Mouse (Mus musculus): ENCODE data around the gene Zbtb5. TPM values are rescaled to one million over a fixed set of nuclear protein-coding genes. Genes with fewer than 3 reads are reported as not detected.
A peak's percentile ranks its signal among the peaks of the same experiment; 100 is the strongest.
"Not testable (repeated sequence)": the region's sequence is repeated elsewhere in the genome, so short reads cannot be mapped to it uniquely, and the experiment has no call there.

Gene Zbtb5
- polyA plus RNA-seq, 1 experiment from 2014 or later = 21.5 TPM

DNA sequence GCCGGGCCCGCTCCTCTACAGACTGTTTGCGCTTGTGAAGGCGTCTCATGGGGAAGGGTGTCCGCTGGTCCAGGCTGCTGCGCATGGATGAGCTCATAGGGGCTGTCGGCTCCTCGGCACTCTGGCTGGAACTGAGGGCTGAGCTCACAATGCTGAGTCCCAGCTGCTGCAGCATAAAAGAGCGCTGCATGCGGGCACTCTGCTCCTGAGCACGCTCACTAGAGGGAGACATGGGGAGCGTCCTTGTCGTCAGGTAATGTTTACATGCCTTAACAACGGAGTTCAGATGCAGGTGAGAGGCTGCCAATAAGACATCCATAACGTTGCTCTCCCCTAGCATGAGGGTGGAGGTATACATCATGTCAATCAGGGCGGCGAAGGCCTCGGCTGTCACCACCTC, 17.4 kb downstream of the Zbtb5 start:
- Histone ChIP-seq H3K4me1 (0 out of 2 replicates have a peak, but pooled peaks cover 3% of the 10 kb centered on the region), H3K27me3 (ENCODE audit: insufficient read depth, poor library complexity, severe bottlenecking) (no peaks in the 10 kb centered on the region), H3K36me3 (peaks cover 43% of the 10 kb centered on the region), H3K4me3 (no peak overlapping the region), H3K27ac (peak overlapping the region; percentile 23; the same call in 1 of the 2 replicates), H3K9me3 (no peaks in the 10 kb centered on the region)
- DNase-seq (ENCODE audit: low spot score) = no peak
- 80% methylated on average over 18 of the region's 18 CpGs for WGBS

DNA sequence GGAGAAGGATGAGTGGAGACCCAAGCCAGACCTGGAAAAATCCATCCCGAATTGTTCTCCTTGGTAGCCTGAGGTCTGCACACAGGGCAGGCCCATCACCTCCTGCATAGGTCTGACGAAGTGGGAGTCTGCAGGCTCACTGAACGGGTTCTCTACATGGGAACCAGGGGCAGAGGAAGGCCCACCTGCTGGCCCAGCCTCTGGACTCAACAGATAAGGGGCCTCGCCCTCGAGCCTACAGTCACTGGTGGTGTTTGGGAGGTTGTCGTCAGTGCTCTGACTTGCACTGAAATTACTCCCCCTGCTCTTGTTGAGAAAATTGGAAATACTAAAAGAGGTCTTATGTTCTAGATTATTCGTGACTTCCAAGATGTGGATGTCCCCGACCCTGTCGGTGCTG, 18.4 kb downstream of the Zbtb5 start:
- WGBS = 81% methylated on average over 9 of the region's 9 CpGs
- H3K36me3 ChIP-seq = peaks cover 52% of the 10 kb centered on the region
- H3K4me1 ChIP-seq = 0 out of 2 replicates have a peak, but pooled peaks cover 5% of the 10 kb centered on the region
- H3K27me3 ChIP-seq (ENCODE audit: insufficient read depth, poor library complexity, severe bottlenecking) = no peaks in the 10 kb centered on the region
- no peak overlapping the region for H3K4me3 ChIP-seq
- peak; percentile 93 for DNase-seq (ENCODE audit: low spot score)
- 0 out of 2 replicates have a peak overlapping the region, but pooled peaks have one; percentile 39 for H3K27ac ChIP-seq
- H3K9me3 ChIP-seq = no peaks in the 10 kb centered on the region

DNA sequence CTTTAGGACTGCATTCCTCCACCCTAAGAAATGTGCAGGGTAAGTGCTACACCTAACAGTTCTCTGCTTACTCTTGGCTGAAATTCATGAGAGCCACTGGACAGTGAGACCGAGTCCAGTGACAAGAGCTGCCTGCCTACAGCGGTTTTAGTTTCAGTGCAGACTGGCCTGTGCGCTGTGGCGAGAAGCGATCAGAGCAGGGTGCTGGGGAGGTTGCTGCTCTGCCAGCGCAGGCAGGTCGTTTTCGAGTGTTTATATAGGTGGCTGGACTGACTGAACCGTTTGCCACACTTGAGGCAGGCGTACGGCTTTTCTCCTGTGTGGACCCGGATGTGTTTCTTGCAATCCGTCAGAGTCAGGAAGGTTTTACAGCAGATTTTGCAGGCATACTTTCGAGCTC, 19.0 kb downstream of the Zbtb5 start:
- H3K9me3 ChIP-seq; DNase-seq (ENCODE audit: low spot score); H3K4me3 ChIP-seq; H3K27ac ChIP-seq; H3K27me3 ChIP-seq (ENCODE audit: insufficient read depth, poor library complexity, severe bottlenecking); H3K4me1 ChIP-seq: not testable (repeated sequence)
- WGBS = 87% methylated on average over 14 of the region's 14 CpGs
- H3K36me3 ChIP-seq = peaks cover 59% of the 10 kb centered on the region

DNA sequence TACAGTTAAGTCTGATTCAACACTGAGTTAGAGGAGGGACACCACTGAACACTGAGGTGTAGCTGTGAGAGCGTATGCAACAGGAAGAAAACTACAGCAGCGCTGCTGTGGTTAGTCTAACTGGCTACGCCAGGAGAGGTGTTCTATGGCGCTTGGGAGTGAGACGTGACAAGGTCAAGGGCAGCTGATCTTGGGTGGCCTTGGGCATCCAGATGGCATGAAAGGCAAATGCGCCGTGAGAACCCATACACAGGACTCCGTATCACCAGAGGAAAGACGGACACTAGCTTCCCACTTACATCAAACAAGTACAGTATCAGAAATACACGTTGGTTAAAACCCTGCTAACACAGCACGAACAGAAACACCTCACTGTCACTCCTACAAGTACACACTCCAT, 19.9 kb downstream of the Zbtb5 start:
- H3K4me3 ChIP-seq; H3K9me3 ChIP-seq; H3K4me1 ChIP-seq; H3K27me3 ChIP-seq (ENCODE audit: insufficient read depth, poor library complexity, severe bottlenecking); DNase-seq (ENCODE audit: low spot score); H3K27ac ChIP-seq: not testable (repeated sequence)
- H3K36me3 ChIP-seq = peaks cover 66% of the 10 kb centered on the region
- WGBS = 93% methylated on average over 11 of the region's 11 CpGs

DNA sequence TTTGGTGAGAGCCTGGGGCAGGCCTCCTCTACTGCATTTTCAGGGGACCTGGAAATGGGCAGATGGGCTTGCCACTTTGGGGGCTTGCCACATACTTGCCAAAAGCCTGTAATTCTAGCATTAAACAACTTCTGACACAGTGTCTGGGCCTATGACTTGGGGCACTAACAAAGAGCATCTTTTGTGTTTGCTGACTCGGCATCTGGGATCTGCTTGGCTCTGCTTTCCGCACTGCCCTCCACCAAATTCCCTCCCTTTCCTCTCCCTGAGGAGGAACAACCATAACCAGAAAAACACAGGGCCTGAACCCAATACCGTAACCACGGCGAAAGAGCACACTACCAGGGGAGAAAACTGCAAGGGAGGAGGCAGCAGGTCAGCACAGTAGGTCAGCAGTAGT, 21.7 kb downstream of the Zbtb5 start:
- DNase-seq (ENCODE audit: low spot score) = no peak
- Histone ChIP-seq H3K36me3 (peaks cover 84% of the 10 kb centered on the region), H3K4me1 (0 out of 2 replicates have a peak, but pooled peaks cover 2% of the 10 kb centered on the region), H3K27me3 (ENCODE audit: insufficient read depth, poor library complexity, severe bottlenecking) (no peaks in the 10 kb centered on the region), H3K9me3 (no peaks in the 10 kb centered on the region), H3K27ac (no peak overlapping the region), H3K4me3 (no peak overlapping the region)
- WGBS = 83% methylated on average over 5 of the region's 5 CpGs

DNA sequence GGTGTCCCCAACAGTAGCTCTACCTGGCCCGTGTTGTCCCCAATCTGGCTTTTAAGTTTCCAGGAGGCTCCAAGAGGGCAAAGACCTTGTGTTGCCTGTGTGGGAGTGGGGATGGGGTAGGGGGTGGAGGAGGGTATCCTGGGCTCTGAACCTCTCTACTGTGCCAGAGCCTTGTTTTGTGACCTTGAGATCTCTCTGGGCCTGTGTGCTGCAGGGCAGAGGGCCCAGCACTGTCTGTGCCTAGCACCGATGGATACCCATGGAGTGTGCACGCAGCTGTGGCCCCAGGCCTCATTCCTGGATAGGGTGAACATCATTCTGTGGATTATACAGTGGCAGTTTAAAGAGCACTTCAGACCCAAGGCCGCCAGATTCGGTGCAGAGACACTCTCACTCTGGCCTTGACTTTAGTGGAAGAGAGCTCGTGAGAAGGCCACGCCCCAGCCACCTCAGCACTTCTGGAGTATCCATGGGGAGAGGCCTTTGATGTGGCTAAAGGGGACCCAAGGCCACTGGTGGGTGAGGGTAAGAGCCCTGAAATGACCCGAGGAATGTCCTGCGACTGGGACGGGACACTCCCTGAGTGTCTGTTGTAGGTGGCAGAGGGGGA, 29.0 kb downstream of the Zbtb5 start:
- Histone ChIP-seq H3K9me3 (no peaks in the 10 kb centered on the region), H3K27ac (peak overlapping the region; percentile 17), H3K4me3 (peak overlapping the region; percentile 88), H3K27me3 (ENCODE audit: insufficient read depth, poor library complexity, severe bottlenecking) (no peaks in the 10 kb centered on the region), H3K36me3 (peaks cover 40% of the 10 kb centered on the region), H3K4me1 (peaks cover 37% of the 10 kb centered on the region)
- WGBS = 67% methylated on average over 10 of the region's 10 CpGs
- DNase-seq (ENCODE audit: low spot score) = no peak

DNA sequence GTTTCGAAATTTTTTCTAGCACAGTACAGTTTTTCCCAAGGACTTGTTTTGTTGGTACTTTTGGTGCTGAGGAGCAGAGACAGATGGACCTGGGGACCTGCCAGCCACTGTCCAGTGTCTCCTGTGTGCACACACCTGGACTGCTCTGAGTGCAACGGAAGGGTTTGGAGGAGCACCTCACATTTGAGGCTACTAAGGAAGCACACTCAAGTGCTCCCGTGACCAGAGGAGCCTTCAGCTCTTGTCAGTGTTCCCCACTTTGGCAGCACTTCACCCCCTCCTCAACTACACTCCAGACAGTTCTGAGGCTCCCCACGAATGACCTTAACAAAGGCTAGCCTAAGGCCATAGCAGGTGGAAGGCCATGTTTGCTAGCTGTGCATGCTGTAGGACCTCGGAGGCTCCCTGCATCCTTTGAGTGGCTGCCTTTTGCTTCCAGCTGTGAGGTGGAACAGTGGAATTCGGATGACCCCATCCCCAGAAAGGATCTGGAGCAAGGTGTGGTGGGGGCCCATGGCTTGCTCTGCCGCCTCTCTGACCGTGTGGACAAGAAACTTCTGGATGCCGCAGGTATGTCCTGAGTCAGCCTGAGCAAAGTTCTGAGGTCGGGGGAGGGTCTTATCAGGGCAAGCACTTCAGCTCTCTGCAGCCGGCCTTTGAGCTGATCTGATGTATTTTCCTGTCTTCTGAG, 29.6 kb downstream of the Zbtb5 start:
- H3K36me3 ChIP-seq = peaks cover 35% of the 10 kb centered on the region
- no peak for DNase-seq (ENCODE audit: low spot score)
- peak overlapping the region; percentile 88 for H3K4me3 ChIP-seq
- no peaks in the 10 kb centered on the region for H3K9me3 ChIP-seq
- H3K4me1 ChIP-seq = peaks cover 37% of the 10 kb centered on the region
- peak overlapping the region; percentile 17 for H3K27ac ChIP-seq
- no peaks in the 10 kb centered on the region for H3K27me3 ChIP-seq (ENCODE audit: insufficient read depth, poor library complexity, severe bottlenecking)
- 49% methylated on average over 11 of the region's 11 CpGs for WGBS

DNA sequence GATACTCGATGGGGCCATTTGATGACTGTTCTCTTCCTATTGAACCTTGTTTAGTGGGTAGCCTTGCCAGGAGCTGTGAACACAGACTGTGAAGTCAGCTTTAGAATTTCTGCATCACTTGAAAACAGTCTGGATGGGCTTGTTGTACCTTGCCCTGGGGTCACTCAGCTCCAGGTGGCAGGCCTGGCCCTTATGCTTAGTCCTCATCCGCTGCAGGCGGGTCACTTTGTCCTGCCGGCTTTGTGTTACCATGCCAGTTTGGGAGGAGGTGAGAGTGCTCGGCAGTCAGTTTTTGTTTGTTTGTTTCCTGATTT, 30.3 kb downstream of the Zbtb5 start:
- Histone ChIP-seq H3K36me3 (peaks cover 29% of the 10 kb centered on the region), H3K9me3 (no peaks in the 10 kb centered on the region), H3K27me3 (ENCODE audit: insufficient read depth, poor library complexity, severe bottlenecking) (no peaks in the 10 kb centered on the region), H3K27ac (peak overlapping the region; percentile 94), H3K4me1 (peaks cover 37% of the 10 kb centered on the region), H3K4me3 (peak overlapping the region; percentile 88)
- 33% methylated on average over 5 of the region's 5 CpGs for WGBS
- no peak for DNase-seq (ENCODE audit: low spot score)

DNA sequence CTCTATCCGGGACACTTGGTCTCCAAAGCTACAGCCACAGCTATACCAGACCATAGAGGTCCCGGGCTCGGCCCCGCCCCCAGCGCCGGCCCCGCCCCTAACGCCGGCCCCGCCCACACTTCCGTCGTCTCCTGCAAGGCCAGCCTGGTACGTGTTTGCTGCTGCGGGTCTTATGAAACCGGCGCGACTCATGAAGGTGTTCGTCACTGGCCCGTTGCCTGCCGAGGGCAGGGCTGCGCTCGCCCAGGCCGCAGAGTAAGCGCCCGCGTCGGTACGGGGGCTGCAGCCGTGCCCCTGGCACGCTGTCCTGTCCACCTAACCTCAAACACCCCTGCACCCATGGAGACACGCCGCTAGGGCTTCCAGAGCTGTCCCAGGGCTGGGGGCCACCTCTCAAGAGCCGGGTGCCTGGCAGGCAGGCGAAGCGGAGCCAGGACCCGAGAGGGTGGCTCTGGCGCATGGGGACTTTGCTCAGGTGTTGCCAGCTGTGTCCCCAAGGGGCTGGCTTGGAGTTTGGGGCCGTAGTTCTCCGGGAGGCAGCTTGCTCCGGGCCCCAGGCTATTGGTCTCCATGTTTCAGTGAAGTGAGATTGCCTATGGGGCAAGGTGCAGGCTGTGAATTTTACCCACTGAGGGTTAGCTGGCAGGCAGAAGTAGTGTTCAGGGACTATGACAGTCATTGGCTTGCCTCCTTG, 30.8 kb downstream of the Zbtb5 start, which contains the start of gene Grhpr:
TSS of gene Grhpr (plus strand) at position 116 of the 694 bp plus-strand sequence.
- Histone ChIP-seq H3K27me3 (ENCODE audit: insufficient read depth, poor library complexity, severe bottlenecking) (no peaks in the 10 kb centered on the region), H3K4me1 (peaks cover 37% of the 10 kb centered on the region), H3K9me3 (no peaks in the 10 kb centered on the region), H3K27ac (peak within 1 kb of the TSS; percentile 94), H3K4me3 (peak within 1 kb of the TSS; percentile 88), H3K36me3 (peaks cover 24% of the 10 kb centered on the region)
- under 1% methylated on average over 40 of the region's 40 CpGs for WGBS
- DNase-seq (ENCODE audit: low spot score) = peak; percentile 96

DNA sequence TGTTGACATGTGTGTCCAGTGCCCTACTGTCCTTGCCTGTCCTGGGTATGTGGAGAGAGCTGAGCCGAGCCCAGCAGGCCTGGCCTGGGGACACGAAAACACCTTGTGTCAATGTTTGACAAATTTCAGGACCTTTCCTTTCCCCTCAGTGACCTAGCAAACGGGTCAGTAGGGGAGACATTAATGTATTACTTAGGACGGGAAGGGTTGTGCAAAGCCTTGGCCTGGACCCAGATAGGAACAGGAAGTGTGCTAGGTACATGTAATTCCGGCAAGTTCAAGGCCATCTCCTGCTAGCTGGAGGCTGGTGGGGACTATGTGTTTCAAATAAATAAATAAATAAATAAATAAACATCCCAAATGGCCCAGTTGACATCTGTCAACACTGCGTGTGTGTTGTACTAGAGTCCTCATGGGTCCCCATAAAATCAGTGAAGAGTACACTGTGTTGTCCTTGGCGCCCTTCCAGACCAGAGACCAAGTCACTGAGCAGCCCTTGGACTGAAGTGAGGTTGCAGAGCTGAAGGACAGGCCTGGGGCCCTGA, 32.3 kb downstream of the Zbtb5 start:
- Histone ChIP-seq H3K27ac (no peak overlapping the region), H3K9me3 (no peaks in the 10 kb centered on the region), H3K4me1 (peaks cover 33% of the 10 kb centered on the region), H3K27me3 (ENCODE audit: insufficient read depth, poor library complexity, severe bottlenecking) (no peaks in the 10 kb centered on the region), H3K36me3 (peaks cover 8% of the 10 kb centered on the region), H3K4me3 (no peak overlapping the region)
- DNase-seq (ENCODE audit: low spot score) = no peak
- WGBS = 83% methylated on average over 7 of the region's 7 CpGs

DNA sequence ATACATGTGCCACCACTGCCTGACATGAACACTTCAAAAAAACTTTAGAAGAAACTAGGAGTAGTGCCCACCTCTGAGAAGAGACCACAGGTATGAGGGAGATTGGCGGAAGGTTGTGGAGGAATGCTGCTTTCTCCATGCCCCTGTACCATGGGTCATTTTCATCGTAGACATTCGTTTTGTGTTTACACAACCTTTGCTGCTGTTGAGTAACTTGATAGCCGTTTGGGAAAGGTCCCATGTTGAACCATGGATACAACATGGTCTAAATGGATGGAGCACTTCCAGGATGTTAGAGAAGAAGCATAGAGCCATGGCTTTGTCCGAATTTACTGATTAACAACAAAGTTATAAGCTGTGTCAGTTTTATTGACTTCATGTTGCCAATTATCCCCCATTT, 34.0 kb downstream of the Zbtb5 start:
- Histone ChIP-seq H3K4me1 (peaks cover 31% of the 10 kb centered on the region), H3K27ac (no peak overlapping the region), H3K4me3 (no peak overlapping the region), H3K9me3 (no peaks in the 10 kb centered on the region), H3K27me3 (ENCODE audit: insufficient read depth, poor library complexity, severe bottlenecking) (no peaks in the 10 kb centered on the region), H3K36me3 (no peaks in the 10 kb centered on the region)
- no peak for DNase-seq (ENCODE audit: low spot score)
- WGBS = 78% methylated on average over 5 of the region's 5 CpGs

DNA sequence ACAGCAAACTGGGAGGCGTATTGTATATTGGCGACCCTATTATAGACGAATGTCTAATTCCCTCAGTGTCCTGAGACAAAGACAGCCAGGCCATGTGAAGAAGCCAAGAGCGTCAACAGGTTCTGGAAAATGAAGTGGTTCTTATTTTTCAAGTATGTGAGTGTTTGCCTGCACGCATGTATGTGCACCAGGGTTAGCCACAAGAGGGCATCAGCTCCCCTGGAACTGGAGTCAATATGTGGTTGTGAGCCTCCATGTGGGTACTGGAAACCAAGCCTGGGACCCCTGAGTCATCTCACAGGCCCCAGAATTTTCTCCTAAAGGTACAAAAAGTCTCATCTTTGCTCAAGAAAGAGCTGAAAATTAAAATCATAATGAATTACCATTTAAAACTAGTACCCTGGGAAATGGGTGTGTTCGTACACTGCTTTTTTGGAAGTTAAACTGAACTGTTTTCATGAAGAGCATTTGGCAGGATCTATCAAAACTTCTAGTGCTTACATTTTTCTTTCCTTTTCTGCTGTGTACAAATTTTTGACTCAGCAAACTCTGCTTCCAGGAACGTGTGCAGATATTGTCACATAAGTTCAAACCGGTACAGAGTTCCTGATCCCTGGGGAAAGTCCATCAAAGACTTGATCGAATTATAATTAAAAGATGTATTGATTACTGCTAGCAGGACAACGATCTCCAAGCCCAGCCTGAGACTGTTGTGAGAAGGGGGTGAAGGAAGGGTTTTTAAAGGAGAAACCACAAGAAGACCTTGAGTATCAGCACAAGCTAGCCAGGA, 35.1 kb downstream of the Zbtb5 start:
- WGBS = 85% methylated on average over 10 of the region's 10 CpGs
- no peak overlapping the region for H3K27ac ChIP-seq
- H3K27me3 ChIP-seq (ENCODE audit: insufficient read depth, poor library complexity, severe bottlenecking) = no peaks in the 10 kb centered on the region
- H3K4me1 ChIP-seq = peaks cover 20% of the 10 kb centered on the region
- no peak overlapping the region for H3K4me3 ChIP-seq
- no peaks in the 10 kb centered on the region for H3K36me3 ChIP-seq
- no peaks in the 10 kb centered on the region for H3K9me3 ChIP-seq
- no peak for DNase-seq (ENCODE audit: low spot score)
